Mouse (Mus musculus) T-helper 1 cell (primary cell): ENCODE data around the gene Add3.

Experiments
- in situ Hi-C: fragments of 300-600 bp; cut with MboI, MseI; formaldehyde crosslinking; loops from one replicate; pipeline ENCODE4 v1.15.1; 2025; ENCODE audit warnings: high pct_unique_total_duplicates

Add3 gene

DNA sequence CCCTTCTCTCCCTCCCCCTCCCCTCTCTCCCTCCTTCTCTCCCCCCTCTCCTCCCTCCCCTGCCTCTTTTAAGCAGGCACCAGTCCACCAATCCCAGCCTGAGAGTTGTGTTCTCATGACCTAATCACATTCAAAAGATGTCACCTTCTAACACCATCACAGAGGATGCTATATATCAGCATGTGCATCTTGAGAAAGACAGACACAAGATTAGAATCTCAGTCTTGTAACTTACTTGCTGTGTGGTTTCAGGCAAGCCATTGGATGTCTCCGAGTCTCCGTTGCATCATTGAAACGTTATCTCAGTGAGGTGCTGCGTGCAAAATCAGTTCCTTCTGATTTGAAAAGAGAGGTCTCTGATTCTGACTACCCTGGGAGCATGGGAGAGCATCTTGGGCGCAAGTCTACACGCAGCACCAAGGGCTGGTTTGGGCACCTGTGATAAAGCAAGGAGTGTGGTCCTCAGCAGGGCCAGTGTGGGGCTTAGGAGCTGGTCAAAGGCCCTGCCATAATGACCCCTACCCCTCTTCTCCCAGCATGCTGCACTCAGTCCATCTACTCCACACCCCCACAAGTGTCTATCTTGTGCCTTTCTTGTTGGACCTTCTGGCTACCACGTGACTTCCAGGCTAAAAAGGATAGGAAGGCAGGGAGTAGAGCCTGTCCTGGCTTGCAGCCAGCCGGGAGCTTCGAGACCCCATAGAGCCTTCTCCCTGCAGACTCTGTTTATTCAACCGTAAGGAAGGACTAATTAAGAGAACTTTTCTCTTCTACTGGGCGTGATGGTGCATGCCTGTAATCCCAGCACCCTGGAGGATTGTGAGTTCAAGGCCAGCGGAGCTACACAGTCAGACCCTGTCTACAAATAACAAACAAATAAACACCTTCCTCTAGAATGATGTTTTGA is 124.8 kb downstream of the Add3 start:
- in situ Hi-C loops, result no loop called here

- in situ Hi-C loops, result no loop called here
Measured at GRCm38 (mm10) chr19:53267305-53267704, 127.1 kb downstream of the Add3 start.

GRCm38 (mm10) chr19:53273055-53273722 is 132.9 kb downstream of the Add3 start:
- in situ Hi-C loops, result no loop called here

- in situ Hi-C loops, result no loop called here
Measured at GRCm38 (mm10) chr19:53273781-53274428, 133.7 kb downstream of the Add3 start.

GRCm38 (mm10) chr19:53275204-53275603 is 135.0 kb downstream of the Add3 start:
- in situ Hi-C loops, result no loop called here

GRCm38 (mm10) chr19:53276902-53277707 is 136.9 kb downstream of the Add3 start:
- in situ Hi-C loops, result no loop called here

- in situ Hi-C loops, result no loop called here
Measured at GRCm38 (mm10) chr19:53278491-53279415, 138.5 kb downstream of the Add3 start.

GRCm38 (mm10) chr19:53280254-53280653 is 140.0 kb downstream of the Add3 start:
- in situ Hi-C loops, result no loop called here

- in situ Hi-C loops, result no loop called here
Measured at GRCm38 (mm10) chr19:53282571-53282970, 142.3 kb downstream of the Add3 start.

DNA sequence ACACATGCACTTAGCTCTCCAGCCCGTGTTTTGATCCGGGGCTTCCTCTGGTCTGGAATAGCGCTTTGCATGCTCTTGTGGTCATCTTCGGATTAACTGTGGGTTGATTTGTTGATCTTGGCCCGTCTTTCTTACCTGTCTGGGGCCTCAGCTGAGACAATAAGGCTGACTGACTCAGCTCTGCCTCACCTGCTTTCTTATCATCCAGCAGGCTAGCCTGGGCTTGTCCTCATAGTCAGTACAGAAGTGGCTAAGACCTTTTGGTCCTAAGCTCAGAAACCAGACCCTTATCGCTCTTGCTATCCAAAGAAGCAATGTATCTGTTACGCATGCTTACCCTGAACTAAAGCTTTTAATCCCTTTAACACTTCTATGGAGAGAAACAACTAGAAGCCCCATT is 143.5 kb downstream of the Add3 start:
- in situ Hi-C loops, result no loop called here

DNA sequence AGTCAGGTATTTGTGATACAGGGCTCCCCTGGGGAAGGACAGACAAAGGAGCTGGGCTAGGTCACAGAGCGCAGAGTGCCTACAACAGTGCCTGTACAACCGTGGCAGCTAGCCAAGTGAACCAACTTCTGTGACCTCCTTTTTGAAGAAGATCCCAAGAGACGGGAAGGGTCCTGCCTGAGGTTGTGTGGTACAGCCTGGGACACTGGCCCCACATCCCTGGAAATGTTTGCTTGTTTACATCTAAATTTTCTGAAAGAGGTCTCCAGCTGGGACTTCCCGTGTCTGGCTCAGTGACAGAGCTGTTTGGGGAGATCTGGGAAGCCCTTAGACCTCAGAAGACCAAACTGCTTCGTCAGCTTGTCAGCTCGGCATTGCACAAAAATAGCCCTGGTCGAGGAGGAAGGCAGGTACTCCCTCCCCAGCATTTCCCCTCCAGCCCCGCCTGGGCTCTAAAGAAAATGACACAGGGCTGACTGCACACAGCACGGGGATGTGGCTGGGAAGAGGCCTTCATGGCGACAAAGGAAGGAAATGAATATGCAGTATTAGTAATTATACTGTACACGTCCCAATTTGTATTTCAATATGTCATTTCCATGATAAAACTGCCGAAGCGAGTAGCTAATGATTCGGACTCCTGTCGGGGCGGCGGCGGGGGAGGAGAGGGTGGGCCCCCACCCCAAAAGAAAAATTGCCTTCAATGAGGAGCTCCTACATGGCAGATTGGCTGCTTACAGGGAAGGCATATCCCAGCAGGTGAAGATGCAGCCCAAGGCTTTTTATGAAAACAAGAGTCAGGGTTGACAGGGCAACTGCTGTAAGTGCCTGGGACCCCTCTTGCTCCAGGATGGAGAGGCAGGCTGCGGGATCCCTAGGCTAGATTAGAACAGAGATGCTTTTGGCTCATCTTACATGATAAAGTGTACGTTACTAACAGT is 144.3 kb downstream of the Add3 start:
- in situ Hi-C loops, result no loop called here

DNA sequence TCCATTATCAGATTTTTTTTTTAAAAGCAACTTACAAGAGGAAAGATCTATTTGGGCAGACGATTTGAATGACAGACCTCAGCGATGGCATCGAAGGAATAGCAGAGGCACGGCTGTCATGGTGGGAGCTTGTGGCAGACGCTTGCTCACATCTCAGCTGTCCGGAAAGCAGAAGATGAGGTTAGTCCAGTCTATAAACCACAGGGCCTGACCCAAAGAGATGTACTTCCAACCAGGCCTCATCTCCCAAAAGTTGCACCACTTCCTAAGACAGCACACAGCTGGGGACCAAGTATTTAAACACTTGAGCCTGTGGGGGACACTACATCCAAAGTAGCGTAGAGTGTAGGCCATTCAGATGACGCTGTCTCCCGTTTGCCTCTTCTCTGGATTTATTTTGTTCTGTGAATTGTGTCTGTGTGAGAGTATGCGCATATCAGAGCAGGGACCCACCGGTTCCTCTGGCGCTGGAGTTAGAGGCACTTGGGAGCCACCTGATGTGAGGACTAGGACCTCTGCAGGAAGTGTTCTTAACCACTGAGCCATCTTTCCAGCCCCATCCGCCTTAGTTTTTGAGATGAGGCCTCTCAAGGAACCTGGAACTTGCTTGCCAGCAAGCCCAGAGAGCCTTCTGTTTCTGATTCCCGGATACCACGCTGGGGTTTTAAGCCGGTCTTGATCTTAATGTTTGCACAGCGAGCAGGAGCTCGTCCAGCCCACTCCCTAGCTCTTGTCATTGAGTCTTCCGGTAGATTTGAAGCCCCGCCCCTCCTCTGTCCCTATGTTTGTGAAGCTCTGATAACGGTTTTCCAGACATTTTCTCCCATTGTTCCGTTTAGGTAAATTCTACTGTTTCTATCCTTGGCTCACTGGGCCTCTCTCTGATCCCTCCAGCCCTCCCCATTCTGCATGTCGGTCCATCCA is 156.3 kb downstream of the Add3 start:
- in situ Hi-C loops, result no loop called here
